Mouse (Mus musculus): ENCODE results near the gene Pkdcc. TPM values are rescaled to one million over a fixed set of nuclear protein-coding genes. Genes with fewer than 3 reads are reported as not detected.
A peak's percentile ranks its signal among the peaks of the same experiment; 100 is the strongest.

The Pkdcc gene
- polyA plus RNA-seq, 1 experiment from 2014 or later, result 28.9 TPM

DNA sequence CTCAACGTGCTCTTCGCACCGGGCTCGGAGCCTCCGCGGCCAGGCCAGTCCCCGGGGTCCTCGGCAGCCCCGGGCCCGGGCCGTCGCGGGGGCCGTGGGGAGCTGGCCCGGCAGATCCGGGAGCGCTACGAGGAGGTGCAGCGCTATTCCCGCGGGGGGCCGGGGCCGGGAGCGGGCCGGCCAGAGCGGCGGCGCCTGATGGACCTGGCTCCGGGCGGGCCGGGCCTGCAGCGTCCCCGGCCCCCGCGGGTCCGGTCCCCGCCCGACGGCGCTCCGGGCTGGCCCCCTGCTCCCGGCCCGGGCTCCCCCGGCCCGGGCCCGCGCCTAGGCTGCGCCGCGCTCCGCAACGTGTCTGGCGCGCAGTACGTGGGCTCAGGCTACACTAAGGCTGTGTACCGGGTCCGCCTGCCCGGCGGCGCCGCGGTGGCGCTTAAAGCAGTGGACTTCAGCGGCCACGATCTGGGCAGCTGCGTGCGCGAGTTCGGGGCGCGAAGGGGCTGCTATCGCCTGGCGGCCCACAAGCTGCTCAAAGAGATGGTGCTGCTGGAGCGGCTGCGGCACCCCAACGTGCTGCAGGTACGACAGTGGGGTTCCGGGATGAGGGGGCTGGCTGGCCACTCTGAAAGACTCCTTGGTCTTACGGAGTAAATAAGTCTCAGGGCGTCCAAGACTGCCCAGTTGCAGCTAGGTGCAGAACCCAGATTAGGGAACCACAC lies 595 bp downstream of the Pkdcc start:
- peak overlapping the region; percentile 57 for H3K4me2 ChIP-seq (replicated peaks; ENCODE audit: low read depth, low read length)
- 1% methylated on average over 63 of the region's 80 CpGs for WGBS
- peaks cover 48% of the 10 kb centered on the region for H3K4me1 ChIP-seq (ENCODE audit: control insufficient read depth, insufficient read depth, low read length)
- peak overlapping the region; percentile 87 for H3K27ac ChIP-seq (ENCODE audit: low read length)
- no peaks in the 10 kb centered on the region; the same call in 1 of the 2 replicates for H3K36me3 ChIP-seq (ENCODE audit: control insufficient read depth, insufficient read depth, low read length)
- no peaks in the 10 kb centered on the region for H3K9me3 ChIP-seq (ENCODE audit: control insufficient read depth, low read depth, low read length)
- H3K27me3 ChIP-seq (ENCODE audit: control insufficient read depth, insufficient read depth, low read length), result no peaks in the 10 kb centered on the region
- peak overlapping the region; percentile 95 for H3K9ac ChIP-seq (replicated peaks; ENCODE audit: low read depth, low read length)
- H3K4me3 ChIP-seq (ENCODE audit: low read depth, low read length), result peak overlapping the region; percentile 85
- ATAC-seq (ENCODE audit: insufficient number of reproducible peaks, insufficient read depth, low FRiP score, low read depth), result peak; percentile 5; the same call in 1 of the 2 replicates

DNA sequence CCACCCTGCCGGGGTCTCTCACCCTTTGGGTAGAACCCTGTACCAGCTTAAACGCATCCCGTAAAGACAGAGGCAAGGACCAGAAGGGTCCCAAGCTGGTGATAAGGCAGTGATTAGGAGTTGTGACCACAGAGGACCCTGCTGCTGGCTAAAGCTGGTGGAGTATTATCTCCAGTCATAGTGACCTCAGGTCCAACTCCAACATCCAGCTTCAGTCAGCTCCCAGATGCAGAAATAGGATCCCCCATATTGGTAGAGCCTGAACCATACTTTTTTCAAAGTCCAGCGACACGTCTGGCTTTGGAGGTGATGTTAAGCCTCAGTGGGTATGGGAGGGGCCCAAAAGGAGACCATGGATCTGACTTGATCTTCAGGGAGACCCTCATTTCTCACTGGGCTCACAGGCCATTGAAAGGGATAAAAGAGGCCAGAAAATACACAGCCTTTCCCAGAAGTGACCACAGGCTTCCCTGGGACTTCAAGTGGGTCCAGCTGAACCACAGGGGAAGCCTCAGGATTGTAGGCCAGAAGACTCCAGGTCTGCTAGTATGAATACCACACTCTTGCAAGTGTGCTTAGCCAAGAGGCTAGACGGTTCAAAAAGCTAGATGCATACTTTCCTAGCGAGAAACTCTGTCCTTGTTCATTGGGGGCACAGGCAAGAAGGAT lies 1.3 kb downstream of the Pkdcc start:
- H3K4me2 ChIP-seq (replicated peaks; ENCODE audit: low read depth, low read length), result peak overlapping the region; percentile 57
- H3K4me1 ChIP-seq (ENCODE audit: control insufficient read depth, insufficient read depth, low read length), result peaks cover 48% of the 10 kb centered on the region
- no peak for ATAC-seq (ENCODE audit: insufficient number of reproducible peaks, insufficient read depth, low FRiP score, low read depth)
- peak overlapping the region; percentile 85 for H3K4me3 ChIP-seq (ENCODE audit: low read depth, low read length)
- no peaks in the 10 kb centered on the region for H3K9me3 ChIP-seq (ENCODE audit: control insufficient read depth, low read depth, low read length)
- peak overlapping the region; percentile 87; the same call in 1 of the 2 replicates for H3K27ac ChIP-seq (ENCODE audit: low read length)
- no peaks in the 10 kb centered on the region for H3K27me3 ChIP-seq (ENCODE audit: control insufficient read depth, insufficient read depth, low read length)
- H3K36me3 ChIP-seq (ENCODE audit: control insufficient read depth, insufficient read depth, low read length), result peaks cover 7% of the 10 kb centered on the region; the same call in 1 of the 2 replicates
- H3K9ac ChIP-seq (replicated peaks; ENCODE audit: low read depth, low read length), result peak overlapping the region; percentile 95
- 15% methylated on average over 7 of the region's 7 CpGs for WGBS

DNA sequence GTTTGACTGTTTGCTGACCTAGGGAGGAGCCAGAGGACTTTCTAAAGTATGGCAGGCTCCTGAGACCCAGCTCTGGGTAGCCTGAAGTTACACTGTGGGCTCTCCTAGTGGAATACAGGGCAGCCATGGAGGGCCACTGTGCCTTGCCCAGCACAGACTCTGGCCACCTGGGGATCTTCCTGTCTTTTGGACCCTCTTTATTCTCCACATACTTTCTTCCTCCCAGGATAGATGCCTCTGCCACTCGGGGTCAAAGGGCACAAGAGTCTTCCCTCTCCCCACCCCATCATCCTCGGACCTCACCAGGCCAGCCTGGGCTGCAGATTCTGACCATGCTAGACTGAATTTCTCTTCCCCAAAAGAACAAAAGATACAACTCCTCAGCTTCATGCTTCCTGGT lies 3.1 kb downstream of the Pkdcc start:
- 29% methylated on average over 2 of the region's 2 CpGs for WGBS
- H3K27ac ChIP-seq (ENCODE audit: low read length), result 0 out of 2 replicates have a peak overlapping the region, but pooled peaks have one; percentile 66
- ATAC-seq (ENCODE audit: insufficient number of reproducible peaks, insufficient read depth, low FRiP score, low read depth), result no peak
- H3K27me3 ChIP-seq (ENCODE audit: control insufficient read depth, insufficient read depth, low read length), result no peaks in the 10 kb centered on the region
- H3K9ac ChIP-seq (replicated peaks; ENCODE audit: low read depth, low read length), result peak overlapping the region; percentile 95; the same call in 1 of the 2 replicates
- peak overlapping the region; percentile 57 for H3K4me2 ChIP-seq (replicated peaks; ENCODE audit: low read depth, low read length)
- peaks cover 45% of the 10 kb centered on the region for H3K4me1 ChIP-seq (ENCODE audit: control insufficient read depth, insufficient read depth, low read length)
- peak overlapping the region; percentile 85 for H3K4me3 ChIP-seq (ENCODE audit: low read depth, low read length)
- no peaks in the 10 kb centered on the region for H3K9me3 ChIP-seq (ENCODE audit: control insufficient read depth, low read depth, low read length)
- peaks cover 16% of the 10 kb centered on the region for H3K36me3 ChIP-seq (ENCODE audit: control insufficient read depth, insufficient read depth, low read length)

DNA sequence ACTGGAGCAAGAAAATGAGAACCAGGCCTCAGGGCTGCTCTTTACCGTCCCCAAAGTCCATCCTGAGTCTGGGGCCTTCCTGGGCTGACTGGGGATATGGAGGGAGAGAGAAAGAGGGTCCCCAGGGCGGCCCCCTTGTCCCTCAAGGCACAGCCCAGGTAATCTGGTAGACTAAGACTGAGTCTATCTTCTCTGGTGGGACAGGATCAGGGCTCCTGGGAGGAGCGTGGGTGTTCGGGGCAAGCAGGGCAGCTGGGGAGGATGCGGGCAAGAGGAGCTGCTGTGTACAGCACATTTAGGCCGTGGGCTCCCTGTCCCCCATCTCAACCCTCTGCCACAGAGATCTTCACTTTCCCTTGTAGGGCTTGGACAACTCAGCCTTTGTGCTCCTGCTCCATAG lies 3.6 kb downstream of the Pkdcc start:
- no peak for ATAC-seq (ENCODE audit: insufficient number of reproducible peaks, insufficient read depth, low FRiP score, low read depth)
- H3K27ac ChIP-seq (ENCODE audit: low read length), result peak overlapping the region; percentile 66; the same call in 1 of the 2 replicates
- H3K4me1 ChIP-seq (ENCODE audit: control insufficient read depth, insufficient read depth, low read length), result peaks cover 45% of the 10 kb centered on the region
- peak overlapping the region; percentile 95 for H3K9ac ChIP-seq (replicated peaks; ENCODE audit: low read depth, low read length)
- H3K4me3 ChIP-seq (ENCODE audit: low read depth, low read length), result peak overlapping the region; percentile 18
- 65% methylated on average over 6 of the region's 6 CpGs for WGBS
- H3K36me3 ChIP-seq (ENCODE audit: control insufficient read depth, insufficient read depth, low read length), result peaks cover 22% of the 10 kb centered on the region
- no peaks in the 10 kb centered on the region for H3K9me3 ChIP-seq (ENCODE audit: control insufficient read depth, low read depth, low read length)
- H3K27me3 ChIP-seq (ENCODE audit: control insufficient read depth, insufficient read depth, low read length), result no peaks in the 10 kb centered on the region
- peak overlapping the region; percentile 57 for H3K4me2 ChIP-seq (replicated peaks; ENCODE audit: low read depth, low read length)

DNA sequence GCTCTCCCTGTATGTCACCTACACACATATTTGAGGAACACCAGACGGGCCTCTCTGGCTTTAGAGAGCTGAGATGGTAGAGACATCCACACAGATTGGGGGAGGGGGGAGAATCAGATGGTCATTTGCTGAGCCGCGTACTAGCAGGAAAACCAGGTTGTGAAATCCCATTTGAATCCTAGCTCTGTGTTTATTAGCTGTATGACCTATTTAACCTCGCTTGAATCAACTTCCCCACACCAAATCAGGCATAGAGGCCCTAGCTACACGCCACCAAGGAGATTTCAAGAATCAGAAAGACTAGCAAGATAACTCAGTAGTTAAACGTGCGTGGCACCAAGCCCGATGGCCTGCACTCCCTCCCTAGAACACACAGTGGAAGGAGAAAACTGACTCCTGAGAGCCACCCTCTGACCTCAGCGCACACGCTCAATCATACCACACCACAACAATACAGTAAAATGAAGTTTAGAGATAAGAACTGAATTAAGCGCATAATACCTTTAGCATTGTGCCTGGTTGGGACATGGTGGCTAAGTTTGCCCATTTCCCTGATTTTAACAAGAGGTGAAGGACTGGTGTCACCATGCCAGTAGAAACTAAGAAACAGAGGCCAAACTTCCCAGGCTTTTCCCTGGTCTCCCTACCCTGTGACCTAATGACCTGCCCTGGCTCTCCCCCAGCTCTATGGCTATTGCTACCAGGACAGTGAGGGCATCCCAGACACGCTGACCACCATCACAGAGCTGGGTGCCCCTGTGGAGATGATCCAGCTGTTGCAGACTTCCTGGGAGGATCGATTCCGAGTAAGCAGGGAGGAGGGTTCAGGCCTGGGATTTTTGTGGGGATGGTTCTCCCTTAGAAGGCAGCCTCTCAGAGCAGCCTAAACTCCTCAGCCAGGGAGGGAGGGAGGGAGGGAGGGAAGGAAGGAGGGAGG lies 4.5 kb downstream of the Pkdcc start:
- ATAC-seq (ENCODE audit: insufficient number of reproducible peaks, insufficient read depth, low FRiP score, low read depth), result no peak
- peak overlapping the region; percentile 66 for H3K27ac ChIP-seq (ENCODE audit: low read length)
- peak overlapping the region; percentile 95; the same call in 1 of the 2 replicates for H3K9ac ChIP-seq (replicated peaks; ENCODE audit: low read depth, low read length)
- no peaks in the 10 kb centered on the region for H3K27me3 ChIP-seq (ENCODE audit: control insufficient read depth, insufficient read depth, low read length)
- peaks cover 39% of the 10 kb centered on the region for H3K4me1 ChIP-seq (ENCODE audit: control insufficient read depth, insufficient read depth, low read length)
- H3K4me3 ChIP-seq (ENCODE audit: low read depth, low read length), result peak overlapping the region; percentile 18
- H3K36me3 ChIP-seq (ENCODE audit: control insufficient read depth, insufficient read depth, low read length), result peaks cover 30% of the 10 kb centered on the region
- peak overlapping the region; percentile 57 for H3K4me2 ChIP-seq (replicated peaks; ENCODE audit: low read depth, low read length)
- H3K9me3 ChIP-seq (ENCODE audit: control insufficient read depth, low read depth, low read length), result no peaks in the 10 kb centered on the region
- WGBS, result 35% methylated on average over 14 of the region's 14 CpGs

DNA sequence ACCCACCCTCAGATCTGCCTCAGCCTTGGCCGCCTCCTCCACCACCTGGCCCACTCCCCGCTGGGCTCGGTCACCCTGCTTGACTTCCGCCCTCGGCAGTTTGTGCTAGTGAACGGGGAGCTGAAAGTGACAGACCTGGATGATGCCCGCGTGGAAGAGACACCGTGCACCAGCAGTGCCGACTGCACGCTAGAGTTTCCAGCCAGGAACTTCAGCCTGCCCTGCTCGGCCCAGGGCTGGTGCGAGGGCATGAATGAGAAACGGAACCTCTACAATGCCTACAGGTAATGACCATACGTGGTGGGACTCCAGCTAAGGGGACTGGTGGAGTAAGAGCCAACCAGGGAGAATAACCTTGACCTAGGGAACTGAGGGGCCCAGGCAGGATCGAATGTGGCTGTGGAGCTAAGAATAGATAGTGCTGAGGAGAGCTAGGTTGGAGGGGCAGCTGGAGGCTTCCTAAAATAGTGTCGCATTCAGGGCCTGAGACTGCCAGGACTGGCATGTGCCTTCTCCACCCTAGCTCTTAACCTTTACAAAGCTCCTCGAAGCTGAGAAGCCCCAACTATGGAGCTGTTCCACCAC lies 6.0 kb downstream of the Pkdcc start:
- Histone ChIP-seq H3K27ac (ENCODE audit: low read length) (peak overlapping the region; percentile 29; the same call in 1 of the 2 replicates), H3K9me3 (ENCODE audit: control insufficient read depth, low read depth, low read length) (no peaks in the 10 kb centered on the region), H3K9ac (replicated peaks; ENCODE audit: low read depth, low read length) (no peak overlapping the region), H3K4me1 (ENCODE audit: control insufficient read depth, insufficient read depth, low read length) (peaks cover 39% of the 10 kb centered on the region), H3K4me2 (replicated peaks; ENCODE audit: low read depth, low read length) (no peak overlapping the region), H3K4me3 (ENCODE audit: low read depth, low read length) (no peak overlapping the region), H3K36me3 (ENCODE audit: control insufficient read depth, insufficient read depth, low read length) (peaks cover 41% of the 10 kb centered on the region), H3K27me3 (ENCODE audit: control insufficient read depth, insufficient read depth, low read length) (no peaks in the 10 kb centered on the region)
- 79% methylated on average over 18 of the region's 18 CpGs for WGBS
- ATAC-seq (ENCODE audit: insufficient number of reproducible peaks, insufficient read depth, low FRiP score, low read depth), result no peak

DNA sequence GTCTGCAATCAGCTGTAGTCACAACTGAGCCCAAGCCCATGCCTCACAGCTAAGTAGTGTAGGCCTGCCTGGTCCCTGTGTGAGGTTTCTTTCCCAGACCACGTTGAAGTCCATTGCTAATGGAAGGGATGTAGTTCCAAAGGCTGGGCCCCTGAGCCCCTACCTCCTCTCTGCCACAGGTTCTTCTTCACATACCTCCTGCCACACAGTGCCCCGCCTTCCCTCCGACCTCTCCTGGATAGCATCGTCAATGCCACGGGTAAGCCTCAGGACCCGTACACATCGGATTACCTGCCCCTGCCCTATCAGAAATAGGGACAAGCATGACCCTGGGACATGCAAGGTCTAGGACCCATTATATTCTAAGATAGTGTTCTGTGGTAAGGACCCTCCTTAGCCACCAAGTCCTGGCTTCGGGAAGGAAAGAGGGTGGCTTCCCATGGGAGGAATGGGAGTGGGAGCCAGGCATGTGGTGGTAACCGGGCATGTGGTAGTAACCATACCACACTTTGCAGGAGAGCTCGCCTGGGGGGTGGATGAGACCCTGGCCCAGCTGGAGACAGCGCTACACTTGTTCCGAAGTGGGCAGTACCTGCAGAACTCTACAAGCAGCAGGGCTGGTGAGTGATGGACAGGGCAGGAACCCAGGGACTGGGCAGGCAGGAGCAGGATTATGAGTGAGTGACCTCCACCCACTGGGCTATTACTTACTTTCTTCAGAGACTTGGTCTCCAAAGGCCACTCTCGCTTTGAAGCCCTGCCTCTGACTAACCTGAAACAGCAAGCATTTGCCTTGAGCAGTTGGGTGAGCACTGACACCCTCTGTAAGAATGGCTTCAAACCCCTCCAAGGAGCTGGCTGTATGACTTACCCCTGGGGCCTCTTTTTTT lies 6.8 kb downstream of the Pkdcc start:
- Histone ChIP-seq H3K4me3 (ENCODE audit: low read depth, low read length) (no peak overlapping the region), H3K4me2 (replicated peaks; ENCODE audit: low read depth, low read length) (no peak overlapping the region), H3K27me3 (ENCODE audit: control insufficient read depth, insufficient read depth, low read length) (no peaks in the 10 kb centered on the region), H3K9ac (replicated peaks; ENCODE audit: low read depth, low read length) (no peak overlapping the region), H3K9me3 (ENCODE audit: control insufficient read depth, low read depth, low read length) (no peaks in the 10 kb centered on the region), H3K36me3 (ENCODE audit: control insufficient read depth, insufficient read depth, low read length) (peaks cover 44% of the 10 kb centered on the region), H3K27ac (ENCODE audit: low read length) (peak overlapping the region; percentile 67; the same call in 1 of the 2 replicates), H3K4me1 (ENCODE audit: control insufficient read depth, insufficient read depth, low read length) (peaks cover 39% of the 10 kb centered on the region)
- no peak for ATAC-seq (ENCODE audit: insufficient number of reproducible peaks, insufficient read depth, low FRiP score, low read depth)
- 77% methylated on average over 13 of the region's 13 CpGs for WGBS

Measured in stomach, embryonic 14.5 days (tissue).